Mouse (Mus musculus) right cerebral cortex, postnatal 25 days (tissue): ENCODE results near the gene Mif4gd.
"Not testable (repeated sequence)": the region's sequence is repeated elsewhere in the genome, so short reads cannot be mapped to it uniquely, and the experiment has no call there.

Experiments used
- DNase-seq: peaks from one replicate; pipeline ENCODE4 v3.0.0; 2022

The Mif4gd gene

DNA sequence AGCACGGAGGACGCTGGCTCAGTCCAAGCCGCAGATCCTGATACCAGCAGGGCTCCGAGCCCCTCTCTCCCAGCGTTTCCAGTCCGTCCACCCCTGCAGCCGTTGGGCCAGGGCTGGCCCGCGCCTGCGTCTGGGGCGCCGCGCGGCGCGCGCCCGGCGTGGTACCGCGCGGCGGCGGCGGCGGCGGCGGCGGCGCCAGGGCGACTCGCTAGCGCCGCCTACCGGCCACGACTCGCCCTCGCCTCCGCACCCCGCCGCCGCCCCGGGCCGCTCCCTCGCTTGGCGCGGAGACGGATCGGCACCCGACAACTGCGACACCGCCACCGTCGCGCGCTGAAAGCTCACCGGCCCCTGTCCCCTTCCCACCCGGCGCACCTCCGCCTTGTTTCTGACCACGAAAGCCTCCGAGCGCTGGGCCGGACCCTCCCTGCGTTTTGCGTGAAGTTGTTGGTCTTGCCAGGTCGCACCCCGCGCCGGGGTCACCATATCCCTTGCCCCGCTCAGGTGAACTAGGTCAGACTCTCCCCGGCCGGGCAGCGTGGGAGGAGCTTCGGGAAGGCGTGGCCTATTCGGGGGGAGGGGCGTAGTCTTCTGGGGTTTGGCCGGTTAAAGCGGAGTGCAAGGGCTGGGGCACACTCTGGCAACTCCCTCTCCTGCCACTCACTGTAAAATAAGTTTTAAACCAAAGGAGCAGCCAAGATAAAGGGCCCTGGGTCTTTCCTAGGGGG is at the start of gene Mif4gd:
Gene Mif4gd (minus strand): TSS at position 560 of the 728 bp plus-strand sequence.
- peak; percentile 66 for DNase-seq

- DNase-seq, result peak; percentile 65
These were observed 47.6 kb upstream of the Mif4gd start for GRCm38 (mm10) chr11:115660376-115660775.

- DNase-seq, result peak; percentile 26
These were observed 45.8 kb upstream of the Mif4gd start for GRCm38 (mm10) chr11:115658521-115658920.

DNA sequence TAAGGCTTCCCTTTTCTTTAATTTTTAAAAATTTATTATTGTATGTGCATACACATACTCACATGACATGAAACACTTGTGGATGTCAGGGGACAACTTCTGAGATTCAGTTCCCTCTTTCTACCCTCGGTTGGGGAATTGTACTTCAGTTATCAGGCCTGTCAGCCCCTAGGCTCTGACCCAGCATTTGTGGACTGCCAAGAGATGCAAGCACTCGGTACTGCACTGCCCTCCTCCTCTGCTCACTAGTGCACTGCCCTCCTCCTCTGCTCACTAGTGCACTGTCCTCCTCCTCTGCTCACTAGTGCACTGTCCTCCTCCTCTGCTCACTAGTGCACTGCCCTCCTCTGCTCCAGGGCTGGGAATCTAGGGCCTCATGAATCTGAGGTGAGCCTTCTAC is 41.4 kb upstream of the Mif4gd start:
- DNase-seq, result no peak

- peak; percentile 38 for DNase-seq
These were observed 40.4 kb upstream of the Mif4gd start for GRCm38 (mm10) chr11:115653194-115653593.

DNA sequence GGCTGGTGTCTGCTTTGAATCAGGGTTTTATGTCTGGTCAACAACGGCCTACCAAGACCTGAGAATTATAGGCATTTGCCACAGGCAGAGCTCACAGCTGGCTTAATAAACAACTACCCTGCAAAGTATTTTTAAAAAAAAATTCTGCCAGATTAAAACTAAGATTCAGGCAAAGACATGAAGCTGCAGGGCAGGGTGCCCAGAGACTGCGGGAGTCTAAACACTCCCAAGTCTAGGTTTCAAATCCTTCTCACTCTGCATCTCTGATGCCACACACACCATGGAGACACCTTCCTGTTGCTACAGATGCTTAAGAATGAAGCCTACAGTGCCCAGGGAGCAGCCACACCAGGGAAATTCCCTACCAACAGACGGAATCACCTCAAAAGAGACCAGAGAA is 38.9 kb upstream of the Mif4gd start:
- DNase-seq, result no peak

GRCm38 (mm10) chr11:115649706-115650105 is 36.9 kb upstream of the Mif4gd start:
- peak; percentile 60 for DNase-seq

DNA sequence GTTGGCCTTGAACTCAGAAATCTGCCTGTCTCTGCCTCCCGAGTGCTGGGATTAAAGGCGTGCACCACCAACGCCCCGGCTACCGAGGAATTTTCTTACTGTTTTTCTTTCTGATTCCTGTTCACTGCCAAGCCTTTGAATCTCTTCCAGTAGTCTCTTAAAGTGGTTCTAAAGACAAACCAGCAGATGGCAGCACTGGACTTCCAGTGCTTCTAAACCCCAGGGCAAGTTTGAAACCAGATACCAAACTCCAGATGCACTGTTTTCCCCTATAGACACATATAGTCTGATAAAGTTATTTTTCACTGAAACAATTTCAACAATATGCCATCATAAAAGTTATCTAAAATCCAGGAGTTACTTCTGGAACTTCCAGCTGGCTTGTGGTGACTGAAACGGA is 34.7 kb upstream of the Mif4gd start:
- DNase-seq, result peak; percentile 35

GRCm38 (mm10) chr11:115646439-115646838 is 33.7 kb upstream of the Mif4gd start:
- DNase-seq, result no peak

DNA sequence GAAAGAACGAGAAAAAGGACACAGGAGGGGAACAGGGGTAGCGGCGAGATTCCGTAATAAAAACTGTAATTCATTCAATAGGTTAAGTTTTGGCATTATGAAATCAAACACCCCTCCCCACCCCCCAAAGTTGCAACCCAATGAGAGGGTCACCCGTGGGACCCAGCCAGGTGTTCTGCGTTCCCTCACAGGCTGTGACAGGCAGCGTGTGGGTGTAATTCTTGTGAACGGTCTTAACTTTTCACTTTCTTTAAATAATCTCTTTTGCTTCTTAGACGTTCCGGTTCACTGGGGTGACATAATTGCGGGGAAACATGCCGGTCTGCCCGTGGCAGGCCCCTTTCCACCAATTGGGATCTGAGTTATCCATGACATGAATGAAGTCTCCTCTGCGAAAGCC is 32.7 kb upstream of the Mif4gd start:
- DNase-seq, result not testable (repeated sequence)

DNA sequence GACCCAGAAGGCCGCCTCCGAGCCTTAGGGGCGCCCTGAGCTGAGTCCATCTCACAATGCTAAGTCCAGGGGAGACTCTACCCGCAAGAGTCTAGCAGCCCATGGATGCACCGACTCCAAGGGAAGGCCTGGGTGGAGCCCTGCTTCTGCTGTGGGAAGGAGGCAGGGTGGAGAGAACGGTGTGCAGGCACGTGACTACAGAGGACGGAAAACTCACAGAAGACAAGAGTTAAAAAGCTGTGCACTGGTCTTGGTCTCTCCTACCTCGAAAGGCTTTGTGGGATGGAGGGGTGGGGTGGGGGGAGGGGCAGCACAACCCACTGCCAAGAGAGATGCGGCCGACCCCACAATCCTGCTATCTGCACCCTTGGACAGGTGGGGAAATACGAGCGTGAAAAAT is 31.5 kb upstream of the Mif4gd start:
- DNase-seq, result no peak

- DNase-seq, result no peak
These were observed 30.5 kb upstream of the Mif4gd start for GRCm38 (mm10) chr11:115643265-115643664.

- DNase-seq, result no peak
These were observed 29.9 kb upstream of the Mif4gd start for GRCm38 (mm10) chr11:115642705-115643104.

DNA sequence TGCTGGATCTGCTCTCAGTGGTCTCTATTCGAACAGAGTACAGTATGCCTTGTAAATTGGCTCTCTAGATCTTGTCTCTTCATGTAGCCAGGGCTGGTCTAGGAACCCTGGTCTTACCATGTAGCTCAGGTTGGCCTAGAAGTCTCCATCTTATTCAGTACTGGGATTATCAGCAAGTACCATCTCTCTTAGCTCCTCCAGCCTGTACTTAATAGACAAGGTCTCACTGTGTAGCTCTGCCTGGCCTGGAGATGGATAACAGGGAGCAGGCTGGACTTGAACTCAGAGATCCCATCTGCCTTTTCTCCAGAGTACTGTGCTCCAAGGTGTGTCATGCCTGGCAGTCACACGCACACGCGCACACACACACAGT is 28.9 kb upstream of the Mif4gd start:
- DNase-seq, result no peak

- DNase-seq, result peak; percentile 40
These were observed 28.4 kb upstream of the Mif4gd start for GRCm38 (mm10) chr11:115640978-115641663.

- DNase-seq, result no peak
These were observed 27.6 kb upstream of the Mif4gd start for GRCm38 (mm10) chr11:115640311-115640828.

GRCm38 (mm10) chr11:115639540-115639939 is 26.8 kb upstream of the Mif4gd start:
- DNase-seq, result no peak

- DNase-seq, result no peak
These were observed 26.0 kb upstream of the Mif4gd start for GRCm38 (mm10) chr11:115638498-115639409.

DNA sequence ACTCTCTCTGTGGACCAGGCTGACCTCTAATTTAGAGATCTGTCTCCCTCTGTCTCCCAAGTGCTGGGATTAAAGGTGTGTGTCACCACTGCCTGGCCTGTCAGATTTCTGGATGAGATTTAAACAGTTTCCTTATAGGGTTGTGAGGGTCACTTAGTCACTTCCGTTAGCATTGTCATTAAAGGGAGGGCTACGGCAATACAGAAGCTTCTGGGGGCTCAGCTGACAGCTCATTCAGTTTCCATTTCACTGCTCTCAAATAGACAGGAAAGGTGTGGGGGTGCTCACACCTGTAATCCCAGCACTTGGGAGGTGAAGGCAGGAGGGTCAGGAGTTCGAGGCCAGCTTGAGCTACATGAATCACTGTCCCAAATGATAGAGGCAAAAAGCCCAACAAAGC is 24.2 kb upstream of the Mif4gd start:
- no peak for DNase-seq

GRCm38 (mm10) chr11:115635484-115635883 is 22.7 kb upstream of the Mif4gd start:
- no peak for DNase-seq

GRCm38 (mm10) chr11:115635041-115635440 is 22.3 kb upstream of the Mif4gd start:
- no peak for DNase-seq

GRCm38 (mm10) chr11:115634109-115634508 is 21.3 kb upstream of the Mif4gd start:
- DNase-seq, result no peak

DNA sequence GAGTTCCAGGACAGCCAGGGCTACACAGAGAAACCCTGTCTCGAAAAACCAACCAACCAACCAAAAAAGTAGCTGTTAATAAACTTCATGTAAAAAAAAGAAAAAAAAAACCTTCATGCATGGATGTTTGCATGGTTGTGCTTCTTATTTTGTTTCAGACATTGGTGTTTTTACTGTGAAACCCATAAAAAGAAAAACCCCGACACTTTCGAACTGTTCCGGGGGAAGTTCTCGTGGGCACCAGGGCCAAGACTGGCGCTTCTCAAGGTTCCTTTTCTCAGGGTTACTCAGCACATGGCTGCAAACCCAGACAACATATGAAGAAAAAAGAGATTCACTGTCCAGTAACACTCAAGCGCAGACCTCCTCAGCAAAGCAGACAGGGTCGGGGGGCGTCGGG is 20.1 kb upstream of the Mif4gd start:
- DNase-seq, result no peak
